Mouse (Mus musculus) neural tube, embryonic 14.5 days (tissue): ENCODE measurements around the gene Cfap97d2. TPM values are rescaled to one million over a fixed set of nuclear protein-coding genes. Genes with fewer than 3 reads are reported as not detected.

Experiments used
- ATAC-seq: fragments of 200-750 bp; cut with Nextera tagmentation; 2 replicates; pipeline ENCODE4 v1.8.0; 2017; ENCODE audit warnings: low read depth, mild to moderate bottlenecking, moderate TSS enrichment, moderate library complexity
- H3K27ac ChIP-seq: fragments of 300-500 bp; sonication (generic); 2 replicates; pipeline ENCODE4 v1.5.1; 2014; ENCODE audit warnings: low read depth, mild to moderate bottlenecking, control low read depth, low read length, moderate library complexity, mixed read lengths
- H3K27me3 ChIP-seq: fragments of 300-500 bp; sonication (generic); 2 replicates; pipeline ENCODE4 v1.6.1; 2014; ENCODE audit warnings: low read length; ENCODE audit not compliant: control insufficient read depth, insufficient read depth
- H3K36me3 ChIP-seq: fragments of 300-500 bp; sonication (generic); 2 replicates; pipeline ENCODE4 v1.6.1; 2014; ENCODE audit warnings: low read length, mixed read lengths; ENCODE audit not compliant: control insufficient read depth, insufficient read depth
- H3K4me1 ChIP-seq: fragments of 300-500 bp; sonication (generic); 2 replicates; pipeline ENCODE4 v1.6.1; 2014; ENCODE audit warnings: low read length; ENCODE audit not compliant: control insufficient read depth, insufficient read depth
- H3K4me2 ChIP-seq: fragments of 300-500 bp; sonication (generic); 2 replicates; pipeline ENCODE4 v1.6.1; 2014; ENCODE audit warnings: mild to moderate bottlenecking, low read depth, low read length, control low read depth
- H3K4me3 ChIP-seq: fragments of 300-500 bp; sonication (generic); 2 replicates; pipeline ENCODE4 v1.5.1; 2014; ENCODE audit warnings: low read depth, low read length, control low read depth, mixed read lengths
- H3K9ac ChIP-seq: fragments of 300-500 bp; sonication (generic); replicated peaks from 2 replicates; pipeline ENCODE4 v1.6.1; 2014; ENCODE audit warnings: low read depth, mild to moderate bottlenecking, control low read depth, low read length, mixed read lengths
- H3K9me3 ChIP-seq: fragments of 300-500 bp; sonication (generic); 2 replicates; pipeline ENCODE4 v1.6.1; 2016; ENCODE audit warnings: low read length; ENCODE audit not compliant: control insufficient read depth
- WGBS: fragments of 180-500 bp; shearing (Covaris S2); extraction: QIAGEN DNeasy Blood & Tissue Kit; methylation state at CpG from one replicate; pipeline ENCODE4 v1.1.7; 2014; 5-methylcytosine and 5-hydroxymethylcytosine counted together
- polyA plus RNA-seq: library from polyadenylated mRNA; unstranded; fragments of >200 nt; fragmentation: Nextera tagmentation; extraction: Ambion mirVana; gene quantifications from 2 replicates; pipeline ENCODE4 v1.2.1, GENCODE M21; 2014

The Cfap97d2 gene
- polyA plus RNA-seq, 1 experiment from 2014 or later: 1.2 TPM

- Histone ChIP-seq H3K4me1 (no peaks in the 10 kb centered on the region), H3K36me3 (no peaks in the 10 kb centered on the region), H3K4me2 (no peak overlapping the region), H3K9ac (no peak overlapping the region), H3K4me3 (no peak overlapping the region), H3K27me3 (no peaks in the 10 kb centered on the region), H3K27ac (no peak overlapping the region), H3K9me3 (no peaks in the 10 kb centered on the region)
- under 1% methylated on average over 3 of the region's 3 CpGs for WGBS
- ATAC-seq: no peak
Measured at GRCm38 (mm10) chr8:13747626-13748025, 41.9 kb downstream of the Cfap97d2 start.

GRCm38 (mm10) chr8:13753680-13754079, 48.0 kb downstream of the Cfap97d2 start:
- no peak for ATAC-seq
- H3K4me1 ChIP-seq: peaks cover 10% of the 10 kb centered on the region
- no peaks in the 10 kb centered on the region for H3K27me3 ChIP-seq
- H3K9me3 ChIP-seq: no peaks in the 10 kb centered on the region
- H3K27ac ChIP-seq: no peak overlapping the region
- no peak overlapping the region for H3K4me2 ChIP-seq
- WGBS: 26% methylated on average over 2 of the region's 2 CpGs
- H3K9ac ChIP-seq: no peak overlapping the region
- no peak overlapping the region for H3K4me3 ChIP-seq
- no peaks in the 10 kb centered on the region for H3K36me3 ChIP-seq

GRCm38 (mm10) chr8:13756480-13756879, 50.8 kb downstream of the Cfap97d2 start:
- WGBS: 51% methylated on average over 7 of the region's 7 CpGs
- no peaks in the 10 kb centered on the region for H3K9me3 ChIP-seq
- H3K4me3 ChIP-seq: no peak overlapping the region
- peaks cover 15% of the 10 kb centered on the region for H3K4me1 ChIP-seq
- no peaks in the 10 kb centered on the region for H3K27me3 ChIP-seq
- no peak overlapping the region; the same call in 1 of the 2 replicates for H3K27ac ChIP-seq
- H3K4me2 ChIP-seq: peak overlapping the region; percentile 89
- H3K36me3 ChIP-seq: peaks cover 5% of the 10 kb centered on the region; the same call in 1 of the 2 replicates
- no peak for ATAC-seq
- H3K9ac ChIP-seq: no peak overlapping the region

DNA sequence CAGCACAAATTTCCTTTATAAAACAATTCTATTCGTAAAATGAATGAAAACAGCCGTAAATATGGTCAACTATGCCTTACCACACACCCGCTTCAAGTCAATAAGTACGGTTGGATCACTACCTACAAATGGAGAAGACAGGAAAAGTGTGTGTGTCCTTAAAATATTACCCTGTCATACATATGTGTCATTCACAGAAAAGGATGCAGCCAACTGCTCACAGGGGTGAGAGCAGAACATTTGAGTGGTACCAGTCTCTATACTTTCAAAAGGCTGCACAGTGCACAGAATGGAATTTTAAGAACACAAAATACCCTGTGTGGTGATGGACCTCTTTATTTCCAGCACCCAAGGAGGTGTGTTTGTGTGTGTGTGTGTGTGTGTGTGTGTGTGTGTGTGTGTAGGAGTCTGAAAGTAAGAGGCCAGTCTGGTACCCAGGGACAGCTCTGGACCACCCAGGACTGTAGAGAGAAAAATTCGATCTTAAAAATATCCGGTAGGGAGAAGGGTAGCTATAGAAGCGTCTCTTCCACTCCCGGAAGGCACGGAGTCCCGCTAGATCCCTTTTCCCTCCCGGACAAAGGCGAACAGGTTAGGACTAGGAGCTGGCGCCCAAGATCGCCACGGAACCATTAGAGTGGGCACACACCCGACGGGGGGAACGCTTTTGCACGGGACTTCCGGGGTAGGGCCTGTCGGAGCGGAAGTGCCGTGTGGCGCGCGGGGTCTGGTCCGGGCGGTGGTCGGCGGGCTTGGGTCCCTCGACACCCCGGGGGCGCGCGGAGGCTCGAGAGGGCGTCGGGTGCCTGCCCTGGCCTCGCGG, 51.5 kb downstream of the Cfap97d2 start, which contains the start of gene Cdc16:
Cdc16 (plus strand) TSS at position 695 of the 823 bp plus-strand sequence.
- Histone ChIP-seq H3K9ac (peak within 1 kb of the TSS; percentile 86), H3K4me1 (peaks cover 15% of the 10 kb centered on the region), H3K9me3 (no peaks in the 10 kb centered on the region), H3K27me3 (no peaks in the 10 kb centered on the region), H3K27ac (peak within 1 kb of the TSS; percentile 71), H3K4me2 (peak within 1 kb of the TSS; percentile 89), H3K36me3 (peaks cover 9% of the 10 kb centered on the region), H3K4me3 (peak within 1 kb of the TSS; percentile 99)
- 9% methylated on average over 40 of the region's 40 CpGs for WGBS
- peak; percentile 96 for ATAC-seq

- peaks cover 15% of the 10 kb centered on the region for H3K4me1 ChIP-seq
- peak overlapping the region; percentile 86 for H3K9ac ChIP-seq
- no peaks in the 10 kb centered on the region for H3K27me3 ChIP-seq
- under 1% methylated on average over 32 of the region's 38 CpGs for WGBS
- peak; percentile 76 for ATAC-seq
- H3K4me3 ChIP-seq: peak overlapping the region; percentile 99
- peak overlapping the region; percentile 89 for H3K4me2 ChIP-seq
- peak overlapping the region; percentile 71 for H3K27ac ChIP-seq
- peaks cover 16% of the 10 kb centered on the region for H3K36me3 ChIP-seq
- H3K9me3 ChIP-seq: no peaks in the 10 kb centered on the region
Measured at GRCm38 (mm10) chr8:13757805-13758727, 52.4 kb downstream of the Cfap97d2 start.

DNA sequence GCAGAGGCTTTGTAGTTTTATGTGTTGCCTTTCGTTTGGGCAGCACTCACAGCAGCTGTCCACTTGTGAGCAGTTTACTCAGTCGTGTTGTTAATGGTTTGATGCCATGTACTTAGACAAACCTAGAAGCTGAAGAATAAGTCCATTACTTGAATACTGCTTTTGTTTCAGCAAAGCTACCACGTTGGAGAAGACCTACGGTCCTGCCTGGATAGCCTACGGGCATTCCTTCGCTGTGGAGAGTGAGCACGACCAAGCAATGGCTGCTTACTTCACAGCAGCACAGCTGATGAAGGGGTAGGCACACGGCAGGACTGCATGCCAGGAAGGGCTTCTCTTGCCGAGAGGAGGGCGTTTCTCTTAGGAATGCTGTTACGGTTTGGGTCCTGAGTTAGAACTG, 63.5 kb downstream of the Cfap97d2 start:
- no peak overlapping the region for H3K4me3 ChIP-seq
- H3K4me2 ChIP-seq: no peak overlapping the region
- 90% methylated on average over 11 of the region's 11 CpGs for WGBS
- ATAC-seq: no peak
- H3K36me3 ChIP-seq: peaks cover 79% of the 10 kb centered on the region
- H3K9me3 ChIP-seq: no peaks in the 10 kb centered on the region
- H3K4me1 ChIP-seq: no peaks in the 10 kb centered on the region
- no peak overlapping the region for H3K9ac ChIP-seq
- H3K27me3 ChIP-seq: no peaks in the 10 kb centered on the region
- H3K27ac ChIP-seq: no peak overlapping the region

GRCm38 (mm10) chr8:13780536-13780935, 74.8 kb downstream of the Cfap97d2 start:
- Histone ChIP-seq H3K9me3 (no peaks in the 10 kb centered on the region), H3K4me1 (peaks cover 4% of the 10 kb centered on the region; the same call in 1 of the 2 replicates), H3K4me3 (no peak overlapping the region), H3K36me3 (peaks cover 51% of the 10 kb centered on the region), H3K27me3 (no peaks in the 10 kb centered on the region), H3K4me2 (no peak overlapping the region), H3K9ac (no peak overlapping the region), H3K27ac (no peak overlapping the region)
- 91% methylated on average over 3 of the region's 3 CpGs for WGBS
- no peak for ATAC-seq

GRCm38 (mm10) chr8:13785250-13785763, 79.6 kb downstream of the Cfap97d2 start, which contains the start of gene Upf3a:
Gene Upf3a, plus strand, starts transcription at chr8:13785615.
- H3K36me3 ChIP-seq: peaks cover 18% of the 10 kb centered on the region
- peak; percentile 95 for ATAC-seq

More at GRCm38 (mm10) chr8:13785250-13785763, 79.6 kb downstream of the Cfap97d2 start, which contains the start of gene Upf3a:
- peak within 1 kb of the TSS; percentile 94 for H3K9ac ChIP-seq
- H3K4me3 ChIP-seq: peak within 1 kb of the TSS; percentile 65
- H3K27ac ChIP-seq: peak within 1 kb of the TSS; percentile 99
- WGBS: under 1% methylated on average over 43 of the region's 47 CpGs
- H3K27me3 ChIP-seq: no peaks in the 10 kb centered on the region
- peak within 1 kb of the TSS; percentile 93 for H3K4me2 ChIP-seq
- H3K4me1 ChIP-seq: peaks cover 4% of the 10 kb centered on the region; the same call in 1 of the 2 replicates
- H3K9me3 ChIP-seq: no peaks in the 10 kb centered on the region
